Mouse (Mus musculus) thymus, postnatal 10 days (tissue): ENCODE results near the gene Pgm1.
A peak's percentile ranks its signal among the peaks of the same experiment; 100 is the strongest.

Source experiments
- DNase-seq, 2 experiments: peaks; one replicate each; pipeline ENCODE4 v3.0.0; 2021; ENCODE audit warnings: low spot score in 2 of 2

Pgm1 gene

DNA sequence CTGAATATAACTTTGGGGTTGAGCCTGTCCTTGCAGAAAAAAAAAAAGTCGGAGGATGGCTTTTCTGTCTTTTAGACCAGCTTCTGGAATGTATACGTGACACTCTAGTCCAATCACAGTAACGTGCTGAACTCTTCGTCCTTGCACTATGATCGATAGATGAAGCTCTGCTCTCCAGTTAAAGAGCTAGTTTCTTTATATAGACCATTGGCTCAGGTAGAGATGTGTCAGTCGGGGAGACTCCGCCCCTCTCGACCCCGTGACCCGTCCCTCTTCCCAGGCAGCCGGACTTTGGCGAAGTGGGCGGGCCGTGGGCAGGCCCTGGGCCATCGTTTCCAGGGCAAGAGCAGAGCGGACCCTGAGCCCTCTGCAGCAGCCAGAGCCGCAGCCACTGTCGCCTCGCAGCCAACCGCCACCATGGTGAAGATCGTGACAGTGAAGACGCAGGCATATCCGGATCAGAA, at the start of gene Pgm1:
Gene Pgm1 (plus strand): TSS at position 266 of the 464 bp plus-strand sequence.
- DNase-seq: peak in 1 of 2 experiments; percentile 38

DNA sequence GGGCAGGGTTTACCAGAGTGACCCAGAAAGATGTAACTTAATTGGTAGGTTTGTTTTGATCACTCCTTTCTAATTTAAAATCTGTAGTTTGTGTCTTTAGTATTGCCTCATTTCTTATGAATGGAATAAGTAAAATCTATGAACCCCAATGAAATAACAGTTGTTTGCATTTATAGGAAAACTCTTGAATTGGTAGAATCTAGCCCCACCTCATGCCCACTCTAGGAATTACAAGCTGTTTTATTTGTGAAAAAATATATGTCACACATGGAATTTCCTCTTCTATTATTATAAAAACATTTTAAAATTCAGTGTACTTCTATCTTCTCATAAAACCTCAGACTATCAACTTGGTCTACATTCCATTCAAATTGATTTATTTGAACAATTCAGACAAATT, 47.3 kb upstream of the Pgm1 start:
- peak in 1 of 2 experiments; percentile 5 for DNase-seq

DNA sequence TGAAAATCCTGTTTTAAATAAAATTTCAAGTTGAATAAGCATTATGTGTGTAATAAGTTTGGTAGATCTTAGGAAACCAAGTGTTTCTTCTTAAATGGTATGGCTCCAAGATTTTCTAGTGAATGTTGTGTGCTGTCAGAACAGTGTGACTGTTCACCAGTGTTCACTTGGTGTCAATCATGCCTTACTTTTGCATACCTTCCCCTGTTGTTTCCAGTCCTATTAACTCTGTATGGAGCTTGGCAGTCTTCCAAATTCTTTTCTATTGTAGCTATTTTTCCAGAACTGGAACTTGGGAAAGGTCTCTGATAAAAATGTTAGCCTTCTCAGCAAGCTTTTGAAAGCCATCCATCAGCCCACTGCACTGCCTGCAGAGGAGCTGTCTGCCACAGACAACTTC, 46.8 kb upstream of the Pgm1 start:
- DNase-seq: no peak

GRCm38 (mm10) chr4:99913894-99914451, 15.2 kb upstream of the Pgm1 start:
- DNase-seq: peak in 1 of 2 experiments; percentile 49

DNA sequence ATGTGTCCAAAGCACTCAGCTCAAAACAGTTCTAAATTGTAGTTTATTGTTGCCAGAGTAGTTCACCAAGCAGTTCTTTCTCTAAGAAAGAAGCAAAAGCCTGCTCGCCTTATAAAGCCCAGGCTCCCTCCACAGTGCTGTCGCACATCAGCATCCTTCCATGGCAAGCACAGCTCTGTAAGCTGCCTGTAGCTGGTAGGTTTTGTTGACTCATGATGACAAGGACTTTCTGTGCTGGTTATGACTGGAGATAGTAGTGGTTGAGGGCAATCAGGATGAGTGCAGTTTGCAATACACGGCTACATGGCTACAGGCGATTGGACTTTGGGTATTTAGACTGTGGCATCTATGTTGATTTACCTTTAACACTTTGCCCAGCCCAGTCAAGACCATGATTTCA, 2.8 kb upstream of the Pgm1 start:
- DNase-seq: no peak

- no peak for DNase-seq
These were observed 693 bp upstream of the Pgm1 start for GRCm38 (mm10) chr4:99928521-99928920.

DNA sequence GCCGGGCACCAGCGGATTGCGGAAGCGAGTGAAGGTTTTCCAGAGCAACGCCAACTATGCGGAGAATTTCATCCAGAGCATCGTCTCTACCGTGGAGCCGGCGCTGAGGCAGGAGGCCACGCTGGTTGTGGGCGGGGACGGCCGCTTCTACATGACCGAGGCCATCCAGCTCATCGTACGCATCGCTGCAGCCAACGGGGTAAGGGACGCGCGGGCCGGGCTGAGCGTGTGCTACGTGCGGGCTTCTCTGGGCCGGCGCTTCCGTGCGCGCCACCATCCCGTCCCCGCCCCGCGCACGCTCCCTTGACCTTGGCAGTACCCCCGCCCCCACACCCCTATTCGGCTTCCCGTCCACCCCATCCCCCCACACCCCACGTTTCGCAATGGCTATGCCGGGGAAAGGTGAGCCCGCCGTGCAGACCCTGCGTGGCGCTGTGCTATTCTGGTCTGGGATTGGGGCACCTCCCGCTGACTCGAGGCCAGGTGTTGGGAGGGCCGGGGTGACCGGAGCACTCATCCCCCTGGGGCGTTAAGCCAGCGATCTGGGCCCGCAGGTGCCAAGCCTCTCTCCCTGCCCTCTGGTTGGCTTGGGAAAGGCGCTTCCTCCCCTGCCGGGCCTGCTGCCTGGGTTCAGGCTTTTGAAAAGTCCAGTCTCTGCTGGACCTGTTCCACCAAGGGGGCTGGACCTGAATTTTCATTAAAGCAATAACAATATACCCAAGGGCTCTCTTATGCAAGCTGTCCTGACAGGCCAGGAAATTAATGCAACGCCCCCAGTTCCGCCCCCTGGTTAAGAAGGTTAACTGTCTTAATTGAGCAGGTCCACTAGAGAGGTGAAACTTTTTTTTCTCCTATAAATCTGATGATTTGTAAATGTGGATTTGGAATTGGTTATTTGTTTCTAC, 651 bp downstream of the Pgm1 start, which contains the start of gene Itgb3bp:
Gene Itgb3bp (minus strand): TSS at position 201 of the 905 bp plus-strand sequence.
- peak; percentile 36 to 42 for DNase-seq

DNA sequence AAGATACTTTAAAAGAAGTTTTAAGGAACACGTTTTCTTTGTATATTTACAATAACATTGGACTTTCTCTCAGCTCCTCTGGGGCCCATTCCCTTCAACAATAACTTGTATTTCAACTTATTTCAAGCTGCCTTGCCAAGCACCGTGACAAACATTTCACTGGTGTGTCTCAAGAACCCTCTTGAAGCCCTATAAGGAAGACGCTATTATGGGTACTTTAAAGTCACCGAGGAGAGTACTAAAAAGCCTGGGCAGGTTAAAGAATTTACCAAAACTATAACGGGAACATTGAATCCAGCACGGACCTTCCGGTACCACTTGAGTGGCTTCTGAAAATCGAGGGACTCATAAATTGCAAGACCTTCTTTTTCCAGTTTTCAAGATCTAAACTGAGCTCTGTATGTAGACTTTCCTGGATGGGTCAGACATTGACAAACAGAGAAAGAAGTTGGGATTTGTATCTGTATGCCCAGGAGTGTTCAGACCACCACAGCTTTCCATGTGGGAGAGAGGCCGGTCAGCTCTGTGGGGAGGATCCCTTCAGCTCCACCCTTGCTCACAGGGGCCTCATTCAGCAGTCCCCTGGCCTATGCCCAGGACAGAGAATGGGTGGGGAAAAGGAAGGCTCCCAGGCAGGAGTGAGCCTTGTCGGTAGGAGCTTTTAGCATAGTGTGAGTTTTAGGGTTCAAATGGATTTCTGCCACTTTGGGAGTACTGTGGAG, 1.5 kb downstream of the Pgm1 start:
- no peak for DNase-seq

DNA sequence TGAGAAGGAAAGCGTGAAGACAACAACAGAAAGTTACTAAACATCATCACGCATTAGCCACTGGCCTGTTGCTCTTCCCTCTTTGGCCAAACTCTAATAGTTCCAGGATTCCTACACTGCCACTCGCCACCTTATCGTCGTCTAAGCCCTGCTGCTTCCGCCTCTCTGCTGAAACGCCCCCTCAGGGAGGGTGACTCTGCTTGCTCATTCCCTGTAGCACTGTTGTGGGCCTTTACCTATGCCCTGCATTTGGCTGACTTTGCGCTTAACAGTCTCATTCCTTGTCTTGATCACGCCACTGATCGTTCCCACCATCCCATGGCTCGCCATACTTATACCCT, 2.0 kb downstream of the Pgm1 start:
- DNase-seq: no peak

- DNase-seq: no peak
These were observed 2.6 kb downstream of the Pgm1 start for GRCm38 (mm10) chr4:99931807-99932206.

GRCm38 (mm10) chr4:99934859-99935258, 5.6 kb downstream of the Pgm1 start:
- DNase-seq: no peak

GRCm38 (mm10) chr4:99936278-99936677, 7.1 kb downstream of the Pgm1 start:
- DNase-seq: no peak

GRCm38 (mm10) chr4:99939711-99940505, 10.7 kb downstream of the Pgm1 start:
- DNase-seq: no peak

GRCm38 (mm10) chr4:99941655-99942414, 12.6 kb downstream of the Pgm1 start:
- no peak for DNase-seq

DNA sequence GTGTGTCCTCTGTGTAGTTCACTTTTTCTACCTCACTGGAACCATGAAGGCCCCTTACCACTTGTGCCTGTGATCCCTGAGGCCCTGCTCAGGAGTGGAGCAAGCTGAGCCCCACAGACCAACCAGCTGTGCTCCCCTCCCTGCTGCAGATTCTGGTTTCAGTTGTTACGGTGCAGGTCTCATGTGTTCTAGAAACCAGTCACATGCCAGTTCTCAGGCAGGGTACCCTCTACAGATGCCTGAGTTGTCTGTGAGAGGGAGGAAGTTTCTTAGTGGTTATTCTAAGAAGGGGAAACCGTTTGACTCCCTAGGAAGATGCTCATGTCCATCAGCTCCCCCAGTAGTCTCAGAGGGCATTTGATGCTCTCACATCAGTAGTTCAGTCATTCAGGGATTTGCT, 15.4 kb downstream of the Pgm1 start:
- DNase-seq: no peak

- DNase-seq: no peak
These were observed 15.8 kb downstream of the Pgm1 start for GRCm38 (mm10) chr4:99945011-99945410.

GRCm38 (mm10) chr4:99946516-99946915, 17.3 kb downstream of the Pgm1 start:
- no peak for DNase-seq

DNA sequence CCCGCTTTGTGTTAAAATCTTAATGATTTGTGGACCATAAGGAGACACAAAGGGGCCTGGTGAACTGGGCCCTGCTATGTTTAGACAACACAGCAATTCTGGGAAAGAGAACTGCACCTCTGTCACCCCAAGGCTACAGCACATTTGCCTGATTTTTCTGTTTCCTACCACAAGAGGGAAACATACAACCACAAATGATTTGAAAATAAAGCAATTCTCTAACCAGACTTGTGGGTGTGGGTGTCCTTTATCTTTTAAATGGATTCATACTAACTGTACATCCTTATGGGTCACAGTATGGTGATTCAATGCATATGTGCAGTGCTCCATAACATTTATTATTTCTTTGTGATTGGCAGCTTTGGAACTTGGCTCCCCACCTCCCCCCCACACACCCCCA, 18.0 kb downstream of the Pgm1 start:
- DNase-seq: no peak

- no peak for DNase-seq
These were observed 18.7 kb downstream of the Pgm1 start for GRCm38 (mm10) chr4:99947896-99948295.

DNA sequence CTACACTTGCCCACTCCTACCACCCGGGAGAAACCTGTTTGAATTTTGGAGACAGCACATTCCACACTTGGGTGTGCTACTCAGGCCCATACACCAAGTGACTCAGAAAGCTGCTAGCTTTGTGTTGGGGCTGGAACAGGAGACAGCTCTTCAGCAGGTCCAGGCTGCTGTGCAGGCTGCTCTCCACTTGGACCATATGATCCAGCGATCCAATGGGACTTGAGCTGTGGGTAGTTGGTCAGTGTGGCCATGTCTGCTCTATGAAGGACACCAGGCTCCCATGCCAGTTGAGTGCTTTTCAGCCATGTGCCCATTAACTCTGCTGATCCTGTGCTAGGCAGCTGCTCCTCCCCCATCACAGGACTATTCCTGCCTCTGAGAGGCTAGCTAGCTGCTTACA, 24.7 kb downstream of the Pgm1 start:
- no peak for DNase-seq

DNA sequence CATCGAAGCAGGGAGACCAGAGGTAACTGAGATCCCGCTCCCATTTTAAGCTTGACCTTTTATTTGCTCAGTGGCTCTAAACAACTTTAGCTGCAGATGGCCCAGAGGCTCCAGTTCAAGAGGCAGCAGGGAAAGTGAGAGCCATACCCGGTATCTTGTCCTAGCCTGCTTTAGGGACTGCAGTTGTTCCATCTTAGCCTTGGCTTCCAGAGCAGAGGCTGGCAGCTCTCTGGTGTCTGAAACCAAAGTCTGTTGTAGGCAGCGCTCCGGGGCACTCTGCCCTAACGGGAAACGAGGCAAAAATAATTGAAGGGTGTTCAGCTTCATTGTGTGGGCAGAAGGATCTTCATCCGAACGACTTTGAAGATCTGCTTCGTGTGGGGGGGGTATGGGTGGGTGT, 26.2 kb downstream of the Pgm1 start:
- DNase-seq: no peak
